Mouse (Mus musculus): ENCODE results near the gene Cyba.

Gene Cyba

GRCm38 (mm10) chr8:122421376-122422070 lies 11.2 kb downstream of the Cyba start, which contains the start of gene Il17c:
Gene Il17c (plus strand): TSS chr8:122422020.
- WGBS, result 82% methylated on average over 14 of the region's 14 CpGs

GRCm38 (mm10) chr8:122419881-122420555 lies 12.7 kb downstream of the Cyba start:
- whole genome bisulfite sequencing, result 39% methylated on average over 9 of the region's 9 CpGs

GRCm38 (mm10) chr8:122415554-122415953 lies 17.2 kb downstream of the Cyba start:
- WGBS, result 75% methylated on average over 6 of the region's 6 CpGs

GRCm38 (mm10) chr8:122414311-122414710 lies 18.4 kb downstream of the Cyba start:
- 71% methylated on average over 9 of the region's 9 CpGs for WGBS

- 91% methylated on average over 7 of the region's 7 CpGs for WGBS
These were observed 25.1 kb downstream of the Cyba start for GRCm38 (mm10) chr8:122407678-122408077.

- WGBS, result 93% methylated on average over 9 of the region's 9 CpGs
These were observed 27.5 kb downstream of the Cyba start for GRCm38 (mm10) chr8:122405146-122405805.

- WGBS, result 94% methylated on average over 9 of the region's 9 CpGs
These were observed 34.5 kb downstream of the Cyba start for GRCm38 (mm10) chr8:122398186-122398585.

- 74% methylated on average over 6 of the region's 6 CpGs for WGBS
These were observed 37.4 kb downstream of the Cyba start for GRCm38 (mm10) chr8:122395291-122395690.

- WGBS, result 80% methylated on average over 3 of the region's 3 CpGs
These were observed 42.0 kb downstream of the Cyba start for GRCm38 (mm10) chr8:122390758-122391157.

GRCm38 (mm10) chr8:122389357-122389756 lies 43.4 kb downstream of the Cyba start:
- 87% methylated on average over 3 of the region's 3 CpGs for WGBS

- 79% methylated on average over 4 of the region's 4 CpGs for WGBS
These were observed 49.7 kb downstream of the Cyba start for GRCm38 (mm10) chr8:122383039-122383438.

- WGBS, result under 1% methylated on average over 107 of the region's 107 CpGs
These were observed 56.1 kb downstream of the Cyba start, which contains the start of gene Zc3h18 for GRCm38 (mm10) chr8:122376365-122377231. Gene Zc3h18 (plus strand): TSS chr8:122376609.

GRCm38 (mm10) chr8:122375751-122376364 lies 56.9 kb downstream of the Cyba start:
- WGBS, result 24% methylated on average over 13 of the region's 13 CpGs

- 77% methylated on average over 7 of the region's 7 CpGs for WGBS
These were observed 57.4 kb downstream of the Cyba start for GRCm38 (mm10) chr8:122375320-122375719.
